Mouse (Mus musculus): ENCODE results near the gene Polrmt.

GRCm38 (mm10) chr10:79760603-79761143 lies 14.3 kb upstream of the Polrmt start:
- no peak for TF ChIP-seq CTCF (IDR thresholded peaks at IDR 0.05; ENCODE audit: low read depth)
- TF ChIP-seq EP300 (IDR thresholded peaks at IDR 0.05; ENCODE audit: low read depth) = no peak
